Mouse (Mus musculus) adrenal gland, adult 2 months (tissue): Measurements from ENCODE around the gene Mlx. TPM values are rescaled to one million over a fixed set of nuclear protein-coding genes. Genes with fewer than 3 reads are reported as not detected.
A peak's percentile ranks its signal among the peaks of the same experiment; 100 is the strongest.

Experiments used
- DNase-seq: peaks from one replicate; pipeline ENCODE4 v3.0.0; 2021
- long read RNA-seq: library from polyadenylated mRNA; stranded (forward); transcript quantifications from one replicate; pipeline ENCODE4 v2.0.0, GENCODE M21; 2021
- polyA plus RNA-seq: library from polyadenylated mRNA; depleted of rRNA; stranded (reverse); fragments of >200 nt; gene quantifications from 2 replicates; pipeline ENCODE4 v1.2.3, GENCODE M21; 2012; rRNA removed
- total RNA-seq, 2 experiments: library from RNA; stranded (reverse); gene quantifications; 2 replicates each; pipeline ENCODE4 v1.2.3; 2021

Mlx gene
- 10 to 100 TPM; 57.8 to 72.3 TPM for total RNA-seq
- 36.3 and 42.4 TPM in 2 replicates for polyA plus RNA-seq
- long read RNA-seq, transcript Mlx-202 (8 exons, 1,826 nt), result major isoform, 32 of 53 reads
- long read RNA-seq, transcript Mlx-201 (8 exons, 1,965 nt), result minor isoform, 18 of 53 reads
- long read RNA-seq, partial matches to known transcripts, result 1 of 53 reads
- long read RNA-seq, other reads (novel, unspliced or antisense), result 2 of 53 reads

DNA sequence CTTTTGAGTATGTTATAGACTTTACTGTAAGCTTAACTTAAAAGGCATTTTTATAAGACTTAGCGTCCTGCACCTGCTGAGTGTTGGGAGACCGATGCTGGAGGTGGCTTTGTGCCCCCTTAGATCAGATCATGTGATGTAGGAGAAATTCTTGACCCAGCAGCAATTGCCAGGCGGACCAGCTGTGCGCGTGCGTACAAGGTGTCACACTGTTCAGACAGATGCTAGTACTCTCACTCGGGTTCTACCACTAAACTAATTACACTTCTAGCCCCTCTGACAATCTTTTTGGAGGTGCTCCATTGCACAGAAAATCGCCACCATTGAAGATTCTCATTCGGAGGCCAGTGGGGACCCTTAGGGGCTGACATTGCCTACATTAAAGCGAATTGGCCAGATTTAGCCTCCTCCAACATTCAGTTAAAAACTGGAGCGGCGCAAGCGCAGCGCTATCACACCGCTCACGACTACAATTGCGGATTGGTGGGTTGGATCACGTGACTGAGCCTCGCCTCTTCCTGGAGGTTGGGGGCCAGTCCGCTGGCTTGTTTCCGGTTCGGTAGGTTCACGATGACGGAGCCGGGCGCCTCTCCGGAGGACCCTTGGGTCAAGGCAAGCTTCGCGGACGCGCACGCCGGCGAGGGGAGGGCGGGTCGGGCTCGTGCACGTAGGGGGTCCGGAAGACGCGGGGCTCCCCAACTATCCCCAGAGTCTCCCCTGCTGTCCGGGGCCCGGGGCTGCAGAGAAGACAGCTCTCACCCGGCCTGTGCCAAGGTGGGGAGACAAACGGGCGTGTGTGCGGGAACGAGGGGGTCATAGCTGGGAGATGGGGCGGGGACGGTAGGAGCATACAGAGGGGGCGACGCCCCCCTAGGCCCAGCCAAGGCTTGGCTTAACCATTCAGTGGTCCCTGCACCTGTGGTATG, at the start of gene Mlx:
Gene Mlx (plus strand): TSS at position 522 of the 926 bp plus-strand sequence.
- peak; percentile 94 for DNase-seq

DNA sequence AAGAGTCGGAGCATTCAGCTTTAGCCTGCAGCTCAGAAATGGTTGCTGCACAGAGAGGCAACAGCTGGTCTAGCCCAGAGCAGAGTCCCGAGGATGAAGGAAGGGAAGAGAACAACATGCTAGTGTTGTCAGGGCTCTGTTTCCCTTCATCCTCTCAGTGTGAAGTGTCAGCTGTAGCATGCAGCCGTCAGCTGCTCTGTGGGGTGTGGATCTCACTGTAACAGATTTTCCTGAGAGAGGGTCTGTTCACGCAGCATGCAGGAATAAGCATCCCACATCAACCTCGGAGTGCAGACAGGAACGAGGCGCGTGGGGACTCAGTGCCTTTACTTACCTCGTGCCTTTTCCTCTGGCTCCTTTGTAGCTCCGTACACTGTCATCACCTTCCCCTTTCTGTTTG, 49.3 kb upstream of the Mlx start:
- DNase-seq, result no peak

DNA sequence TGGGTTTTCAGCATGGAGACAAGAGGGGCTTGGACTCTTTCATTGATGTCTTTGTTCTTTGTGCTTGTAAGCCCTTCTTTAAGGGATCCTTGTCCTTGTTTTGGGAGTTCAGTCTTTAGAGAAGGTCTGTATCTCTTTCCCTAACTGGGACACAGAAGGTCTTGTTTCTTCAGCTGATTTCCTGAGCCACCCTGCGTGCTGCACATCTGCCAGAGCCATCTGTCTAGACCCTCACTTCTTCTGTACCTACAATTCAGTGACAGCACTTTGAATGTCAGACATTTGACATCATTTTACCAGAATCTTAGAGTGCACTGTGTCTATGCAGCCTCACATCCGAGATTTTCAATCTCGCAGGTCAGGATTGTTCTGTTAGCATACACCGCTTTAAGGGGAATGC, 41.3 kb upstream of the Mlx start:
- DNase-seq, result no peak

DNA sequence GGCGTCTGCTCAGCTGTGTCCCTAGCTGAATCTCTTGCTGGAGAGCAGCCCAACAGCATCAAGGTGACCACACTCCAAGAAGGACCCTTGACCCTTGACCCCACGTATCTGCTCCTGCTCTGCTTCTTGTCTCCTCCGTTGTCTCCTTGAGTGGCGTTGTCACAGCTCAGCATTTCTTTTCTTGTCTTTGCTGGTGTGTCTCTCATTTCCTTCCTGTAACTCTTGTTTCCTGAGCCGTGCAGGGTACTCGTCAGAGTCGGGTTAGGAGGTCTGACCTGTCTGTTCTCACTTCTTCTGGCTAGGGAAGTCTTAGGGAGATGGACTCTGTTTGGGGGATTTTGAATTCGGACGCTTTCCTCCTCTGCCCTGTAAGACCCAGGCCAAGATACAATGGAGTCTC, 40.6 kb upstream of the Mlx start:
- DNase-seq, result no peak

DNA sequence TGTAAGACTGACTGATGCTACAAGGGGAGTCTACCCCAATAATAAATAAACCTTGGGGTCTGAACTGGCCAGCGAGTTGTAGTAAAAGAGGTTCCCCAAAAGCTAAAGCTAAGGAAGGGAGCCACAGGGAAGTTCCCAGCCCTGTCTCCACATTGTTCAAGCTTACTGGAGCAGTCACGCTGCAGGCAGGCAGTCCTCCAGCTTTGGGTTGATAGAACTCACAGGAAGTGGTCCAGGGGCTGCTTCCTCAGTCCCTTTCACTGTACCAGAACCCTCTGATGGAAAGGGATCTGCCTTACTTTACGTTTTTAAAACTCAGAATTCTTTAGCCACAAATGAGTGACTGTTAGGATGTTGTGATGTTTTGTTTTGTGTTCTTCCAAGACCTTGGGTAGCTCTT, 39.6 kb upstream of the Mlx start:
- no peak for DNase-seq

DNA sequence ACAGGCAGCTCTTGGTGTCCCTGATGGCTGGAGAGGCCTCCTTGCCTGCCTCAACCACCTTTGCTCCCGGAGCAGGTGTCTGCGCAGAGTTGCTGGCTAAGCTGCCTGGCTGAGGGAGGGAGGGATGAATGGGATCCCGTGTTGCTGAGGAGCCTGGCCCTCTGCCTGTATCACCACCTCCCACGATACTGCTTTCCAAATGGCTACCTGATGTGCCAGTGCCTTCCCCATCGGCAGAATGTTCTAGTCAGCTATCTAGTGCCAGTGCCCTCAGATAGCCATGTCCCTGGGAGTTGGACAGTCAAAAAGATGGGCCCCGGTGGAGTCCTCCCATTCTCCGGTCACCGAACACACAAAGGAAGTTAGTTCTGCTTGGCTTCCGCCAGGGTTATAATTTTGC, 36.7 kb upstream of the Mlx start:
- no peak for DNase-seq

DNA sequence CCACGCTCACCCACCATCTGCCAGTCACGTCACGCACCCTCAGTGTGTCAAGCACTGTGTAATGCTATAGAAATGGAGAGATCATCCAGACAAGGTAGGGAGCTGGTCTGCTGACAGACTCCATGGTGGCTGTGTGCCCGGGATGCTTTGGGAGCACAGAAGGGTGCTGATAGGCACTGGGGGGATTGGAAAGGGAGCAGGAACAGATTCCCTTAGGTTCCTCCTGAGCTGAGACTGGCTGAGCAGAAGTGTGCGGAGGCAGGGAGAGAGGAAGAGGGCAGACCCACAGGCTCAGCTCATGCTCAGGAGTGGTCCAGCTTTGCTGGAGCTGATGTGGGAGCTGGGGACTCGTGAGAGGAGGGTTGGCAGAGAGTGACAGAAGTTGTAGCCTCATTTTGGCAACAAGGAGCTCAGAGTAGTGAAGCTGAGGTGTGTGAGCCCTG, 36.0 kb upstream of the Mlx start:
- no peak for DNase-seq

DNA sequence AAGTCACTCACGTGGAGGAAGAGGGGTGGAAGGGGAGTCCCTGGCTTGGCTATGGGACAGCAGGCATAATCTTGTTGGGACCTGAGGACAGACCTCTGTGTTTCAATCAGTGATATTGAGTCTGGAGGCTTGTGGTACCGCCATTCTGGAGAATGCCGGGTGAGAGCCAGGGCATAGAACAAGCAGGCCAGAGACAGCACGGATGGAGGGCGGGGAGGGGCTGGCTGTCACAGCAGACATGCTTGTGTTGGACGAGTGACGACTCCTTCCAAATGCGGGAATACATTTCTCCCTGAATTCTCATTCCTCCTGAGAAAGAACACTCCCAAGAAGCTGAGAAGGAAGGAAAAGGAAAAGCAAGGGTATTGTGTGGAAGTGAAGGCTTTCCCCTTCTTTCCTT, 35.5 kb upstream of the Mlx start:
- DNase-seq, result no peak

DNA sequence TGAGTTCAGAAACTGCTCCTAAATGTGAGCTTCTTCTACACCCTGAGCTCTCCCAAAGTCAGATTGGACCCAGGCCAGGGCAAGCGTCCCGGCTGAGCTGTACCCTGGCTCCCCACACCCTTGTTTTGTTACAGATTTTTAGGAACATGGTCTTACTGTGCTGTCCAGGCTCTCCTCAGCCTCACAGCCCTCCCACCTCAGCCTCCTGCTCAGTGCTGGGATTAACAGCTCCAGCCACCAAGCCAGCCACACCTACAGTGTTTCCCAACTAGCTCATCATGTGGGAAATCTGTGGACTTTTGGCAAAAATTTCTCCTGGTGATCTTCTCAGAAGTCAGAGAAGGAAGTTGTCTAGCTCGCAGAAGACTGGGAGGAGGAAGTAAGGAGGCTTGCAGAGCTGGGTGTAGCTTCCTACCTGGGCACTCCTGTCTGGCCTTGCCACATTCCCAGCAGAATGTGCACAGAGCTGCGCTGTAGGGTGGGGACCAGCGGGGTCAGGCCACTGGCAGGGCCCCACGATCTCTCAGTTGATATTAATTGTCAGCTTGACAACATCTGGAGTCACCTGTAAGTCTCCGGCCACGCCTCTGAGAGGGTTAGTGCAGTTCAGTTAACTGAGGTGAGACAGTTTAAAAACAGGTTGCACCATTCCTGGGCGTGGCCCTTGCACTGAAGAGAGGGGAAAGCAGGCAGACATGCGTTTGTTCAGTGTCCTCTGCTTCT, 34.2 kb upstream of the Mlx start:
- DNase-seq, result no peak

DNA sequence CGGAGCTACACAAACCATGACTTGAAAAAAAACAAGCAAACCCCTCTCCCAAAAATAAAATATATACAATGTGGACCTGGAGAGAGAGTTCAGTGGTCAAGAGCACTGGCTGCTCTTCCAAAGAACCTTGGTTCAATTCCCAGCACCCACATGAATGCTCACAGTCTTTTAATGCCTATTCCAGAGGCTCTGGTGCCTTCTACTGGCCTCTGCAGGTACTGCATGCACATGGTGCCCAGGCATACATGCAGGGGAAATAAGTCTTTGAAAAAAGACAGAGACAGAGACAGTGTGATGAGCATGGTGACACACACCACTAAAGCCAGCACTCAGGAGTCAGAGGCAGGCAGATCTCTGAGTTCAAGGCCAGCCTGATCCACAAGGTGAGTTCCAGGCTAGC, 33.1 kb upstream of the Mlx start:
- DNase-seq, result no peak

DNA sequence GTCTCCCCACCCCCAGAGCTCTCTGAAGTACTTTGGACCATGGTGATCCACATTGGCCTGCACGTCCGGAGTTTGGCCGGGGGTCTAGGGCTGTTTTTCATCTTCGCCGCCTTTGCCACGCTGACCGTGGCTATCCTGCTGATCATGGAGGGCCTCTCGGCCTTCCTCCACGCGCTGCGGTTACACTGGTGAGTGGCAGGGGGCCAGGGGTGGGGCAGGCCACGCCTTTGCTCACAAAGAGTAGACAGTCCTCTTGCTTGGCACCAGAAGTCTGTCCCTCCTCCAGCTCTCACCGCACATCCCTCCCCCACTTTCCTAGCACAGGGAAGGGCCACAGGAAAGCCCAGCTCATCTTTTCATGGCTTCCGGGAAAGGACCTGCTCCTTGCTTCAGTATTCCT, 31.7 kb upstream of the Mlx start:
- no peak for DNase-seq

DNA sequence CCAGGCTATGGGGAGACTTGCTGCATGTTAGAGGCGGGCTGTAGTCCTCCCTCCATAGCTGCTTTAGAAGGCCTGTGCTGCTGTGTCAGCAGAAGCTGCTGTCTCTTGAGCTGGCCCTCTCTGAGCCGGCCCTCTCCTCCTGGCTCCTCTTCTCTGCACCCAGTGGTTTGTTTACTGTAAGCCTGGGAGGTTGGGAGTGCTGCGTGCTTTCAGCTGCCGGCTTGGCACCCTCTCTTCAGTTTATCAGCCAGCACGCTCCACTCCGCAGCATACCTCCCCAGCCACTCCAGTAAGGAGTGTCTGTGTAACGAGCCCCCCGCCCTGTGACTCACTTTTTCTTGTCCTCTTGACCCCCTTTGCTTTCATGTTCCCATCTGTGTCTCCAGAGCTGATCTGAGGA, 30.2 kb upstream of the Mlx start:
- peak; percentile 58 for DNase-seq

DNA sequence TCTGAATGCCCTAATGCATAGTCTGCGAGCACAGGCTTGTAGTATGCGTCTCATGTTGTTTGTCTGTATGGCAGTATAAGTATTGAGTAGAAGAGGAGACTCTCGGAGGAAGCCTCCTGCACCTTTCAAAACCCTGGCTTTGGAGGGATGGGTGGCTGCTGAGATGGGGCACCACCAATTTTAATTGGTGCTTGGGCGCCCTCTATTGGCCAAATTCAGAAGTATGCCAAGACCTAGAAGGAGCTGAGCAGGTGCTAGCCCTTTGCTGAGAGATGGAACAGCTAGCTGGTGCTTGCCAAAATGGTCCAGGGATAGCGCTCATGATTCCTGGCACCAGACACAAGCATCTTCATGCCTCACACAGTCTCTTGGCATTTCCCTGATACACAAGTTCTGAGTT, 29.2 kb upstream of the Mlx start:
- peak; percentile 85 for DNase-seq

DNA sequence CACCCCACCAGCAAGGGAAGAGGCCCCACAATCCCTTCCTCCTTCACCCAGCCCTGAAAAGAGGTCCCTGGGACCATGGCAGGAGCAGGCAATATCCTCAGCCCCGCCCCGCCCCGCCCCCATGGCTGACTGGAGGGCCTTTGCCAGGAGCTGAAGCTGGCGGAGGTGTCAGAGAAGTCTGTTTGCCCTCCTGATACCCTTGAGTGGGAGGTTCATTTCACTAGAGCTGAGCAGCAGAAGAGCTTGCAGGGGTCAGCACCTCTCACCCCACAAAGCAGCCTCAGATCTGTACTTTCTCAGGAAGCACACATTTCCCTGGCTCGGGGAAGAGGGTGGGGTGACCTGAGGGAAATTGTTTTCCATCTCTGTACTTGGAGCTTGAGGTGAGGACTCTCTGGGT, 28.4 kb upstream of the Mlx start:
- peak; percentile 44 for DNase-seq

DNA sequence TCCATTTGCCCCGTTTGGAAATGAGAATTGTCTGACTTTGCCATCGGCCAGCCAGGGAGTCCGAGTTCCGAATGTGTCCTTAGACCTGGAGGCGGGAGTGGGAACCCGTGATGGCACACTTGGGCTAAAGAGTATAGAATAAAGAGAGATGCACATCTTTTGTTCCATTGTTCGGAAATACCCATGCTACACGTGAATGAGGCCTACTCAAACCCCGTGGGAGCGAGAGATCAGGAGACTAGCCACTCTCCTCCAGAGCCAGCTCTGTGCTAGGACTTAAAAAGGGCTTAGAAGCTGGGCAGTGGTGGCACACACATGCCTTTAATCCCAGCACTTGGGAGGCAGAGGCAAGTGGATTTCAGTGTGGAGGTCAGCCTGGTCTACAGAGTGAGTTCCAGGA, 27.6 kb upstream of the Mlx start:
- DNase-seq, result no peak

DNA sequence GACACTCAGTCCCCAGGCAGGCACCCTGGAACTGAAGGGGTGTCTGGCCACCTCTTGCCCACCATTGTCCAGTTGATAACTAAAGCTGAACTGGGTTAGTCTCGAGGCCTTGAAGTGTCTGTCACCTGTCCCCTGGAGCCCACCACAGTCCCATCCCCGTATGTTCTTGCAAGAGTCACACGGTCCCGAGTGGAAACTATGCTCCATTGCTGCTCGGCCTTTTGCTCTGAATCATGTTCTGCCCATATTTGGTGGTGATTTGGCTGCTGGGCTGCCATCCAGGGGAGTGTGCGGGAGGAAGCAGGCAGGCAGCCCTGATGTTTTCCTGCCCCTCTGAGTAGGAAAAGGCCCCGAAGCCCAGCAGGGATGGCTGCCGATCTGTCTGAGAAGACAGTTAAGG, 27.0 kb upstream of the Mlx start:
- peak; percentile 86 for DNase-seq

DNA sequence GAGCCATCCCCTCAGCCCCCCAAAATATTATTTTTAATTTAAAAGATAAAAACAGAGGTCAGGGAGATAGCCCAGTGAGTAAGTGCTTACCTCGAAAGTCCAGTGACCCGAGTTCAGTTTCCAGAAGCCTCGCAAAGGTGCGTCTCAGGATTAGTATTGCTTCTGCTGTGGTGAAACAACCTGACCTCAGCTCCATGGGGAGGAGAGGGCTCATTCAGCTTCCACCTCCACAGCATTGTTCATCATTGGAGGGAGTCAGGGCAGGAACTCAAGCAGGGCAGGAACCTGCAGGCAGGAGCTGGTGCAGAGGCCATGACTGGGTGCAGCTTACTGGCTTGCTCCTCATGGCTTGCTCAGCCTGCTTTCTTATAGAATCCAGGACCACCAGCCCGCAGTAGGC, 26.0 kb upstream of the Mlx start:
- DNase-seq, result no peak

DNA sequence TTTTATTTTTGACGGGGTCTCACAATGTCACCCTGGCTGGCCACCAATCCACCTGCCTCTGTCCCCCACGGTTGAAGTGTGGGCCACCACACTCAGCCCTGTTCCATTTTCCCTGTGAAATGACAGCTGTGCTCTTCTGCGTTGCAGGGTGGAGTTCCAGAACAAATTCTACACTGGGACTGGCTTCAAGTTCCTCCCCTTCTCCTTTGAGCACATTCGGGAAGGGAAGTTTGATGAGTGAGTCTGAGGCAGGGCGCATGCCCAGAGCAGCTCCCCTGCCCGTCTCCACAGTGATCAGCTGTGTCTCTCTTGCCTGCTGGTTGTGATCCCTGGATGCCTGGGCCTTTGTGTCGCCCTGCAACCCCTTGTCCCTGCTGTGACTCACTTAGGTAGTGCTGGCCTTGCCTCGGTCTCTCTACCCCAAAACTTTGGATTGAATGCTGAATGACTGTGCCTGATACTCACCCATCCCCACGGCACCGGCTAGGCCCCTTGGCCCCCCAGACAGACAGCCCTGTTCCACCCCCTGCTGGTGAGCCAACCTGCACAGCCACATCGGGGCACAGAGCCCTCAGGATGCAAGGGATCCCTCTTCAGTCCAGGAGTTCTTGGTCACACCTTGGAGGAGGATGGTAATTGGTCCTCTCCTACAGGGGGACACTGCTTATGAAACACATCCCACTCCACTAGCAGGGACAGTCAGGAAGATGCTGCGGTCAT, 24.8 kb upstream of the Mlx start:
- peak; percentile 69 for DNase-seq

DNA sequence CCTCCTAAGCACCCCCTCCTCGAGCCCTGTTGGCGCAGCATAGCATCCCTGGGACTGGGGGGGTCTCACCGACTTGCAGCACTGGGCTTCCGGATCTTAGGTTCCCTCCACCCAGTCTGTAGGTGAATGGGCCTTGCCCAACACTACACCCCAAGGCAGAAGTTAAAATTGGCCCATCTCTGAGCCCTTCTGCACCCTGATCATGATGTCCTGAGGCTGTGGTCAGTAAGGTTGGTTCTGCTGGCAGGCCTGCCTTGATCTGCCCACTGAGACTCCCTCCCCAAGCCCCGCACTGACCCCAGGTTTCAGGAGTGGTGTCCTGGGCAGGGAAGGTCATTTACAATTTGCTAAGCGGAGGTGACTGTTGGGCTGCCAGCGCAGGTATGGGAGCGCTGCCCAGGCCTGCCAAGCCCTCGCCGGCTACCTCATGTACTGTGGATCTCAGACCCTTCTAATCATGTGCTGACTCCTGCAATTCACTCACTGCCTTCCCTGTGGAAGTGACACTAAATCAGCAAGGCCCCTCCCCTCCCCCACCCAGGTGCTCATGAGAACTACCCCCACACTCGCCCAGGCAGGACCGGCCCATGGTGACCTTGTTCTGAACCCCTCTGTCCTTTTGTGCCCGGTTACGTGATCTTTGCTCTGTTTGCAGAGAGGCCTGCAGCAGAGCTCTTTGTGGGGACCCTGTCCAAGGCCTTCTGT, 24.0 kb upstream of the Mlx start:
- DNase-seq, result no peak

DNA sequence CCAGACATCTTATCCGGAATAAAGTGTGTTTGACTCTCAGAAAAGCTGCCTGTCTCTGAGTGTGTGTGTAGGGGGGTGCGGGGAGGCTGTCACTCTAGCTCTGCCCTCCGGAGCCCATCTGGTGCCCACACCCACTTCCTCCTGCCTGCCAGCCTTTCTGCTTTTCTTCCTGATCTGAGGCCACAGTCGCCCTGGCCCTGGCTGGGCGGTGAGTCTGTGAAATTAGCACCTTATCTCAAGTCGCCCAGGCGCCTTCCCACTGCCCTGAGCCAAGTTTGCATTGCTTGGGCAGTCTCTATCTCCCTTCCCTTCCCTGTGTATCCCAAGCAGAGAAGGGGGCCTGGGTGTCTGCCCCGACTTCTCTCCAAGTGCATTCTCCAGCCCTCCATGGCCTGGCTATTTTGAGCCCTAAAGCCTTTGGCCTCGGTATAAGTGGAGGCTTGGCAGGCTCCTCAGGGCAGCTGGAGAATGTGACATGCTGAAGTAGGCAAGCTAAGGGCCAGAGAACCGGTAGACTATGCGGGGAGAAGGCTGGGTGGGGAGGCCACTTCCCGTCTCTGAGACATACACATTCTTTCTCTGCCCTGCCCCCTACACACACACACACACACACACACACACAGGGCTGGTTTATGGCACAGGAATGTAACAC, 23.3 kb upstream of the Mlx start:
- peak; percentile 78 for DNase-seq

DNA sequence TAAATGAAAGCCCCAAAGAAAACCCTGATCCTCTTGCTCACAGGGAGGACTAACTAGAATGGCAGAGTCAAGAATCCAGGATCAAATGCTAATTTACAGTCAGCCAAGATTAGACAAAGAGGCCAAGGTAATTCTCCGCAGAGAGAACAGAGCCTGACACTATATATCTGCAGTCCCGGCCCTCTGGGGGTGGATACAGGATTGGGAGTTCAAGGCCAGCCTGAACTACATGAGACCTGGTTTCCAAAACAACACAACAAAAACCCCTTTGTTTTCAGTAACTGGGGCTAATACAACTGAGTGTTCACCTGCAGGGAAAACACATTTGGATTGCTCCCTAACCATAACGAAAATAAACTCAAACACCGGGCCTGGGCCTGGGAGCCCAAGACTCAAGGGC, 22.6 kb upstream of the Mlx start:
- peak; percentile 59 for DNase-seq
